Mouse (Mus musculus) retina, embryonic 14.5 days (tissue): ENCODE results near the gene Ccdc82.

ENCODE experiments used
- DNase-seq: peaks from one replicate; pipeline ENCODE4 v3.0.0-alpha.2; 2015; ENCODE audit warnings: low spot score

Ccdc82 gene

GRCm38 (mm10) chr9:13246815-13247638 lies at the start of gene Ccdc82:
TSS of gene Ccdc82 (plus strand) at chr9:13246955.
- DNase-seq, result peak; percentile 91

GRCm38 (mm10) chr9:13200079-13200478 lies 46.7 kb upstream of the Ccdc82 start:
- no peak for DNase-seq

GRCm38 (mm10) chr9:13203109-13203508 lies 43.6 kb upstream of the Ccdc82 start:
- no peak for DNase-seq

GRCm38 (mm10) chr9:13203681-13204080 lies 43.1 kb upstream of the Ccdc82 start:
- no peak for DNase-seq

GRCm38 (mm10) chr9:13206369-13206768 lies 40.4 kb upstream of the Ccdc82 start:
- DNase-seq, result no peak

- DNase-seq, result no peak
These were observed 20.9 kb upstream of the Ccdc82 start for GRCm38 (mm10) chr9:13225872-13226271.

- DNase-seq, result no peak
These were observed 16.2 kb upstream of the Ccdc82 start for GRCm38 (mm10) chr9:13230553-13230952.

- peak; percentile 83 for DNase-seq
These were observed 15.1 kb upstream of the Ccdc82 start for GRCm38 (mm10) chr9:13231545-13232216.

GRCm38 (mm10) chr9:13242321-13242720 lies 4.4 kb upstream of the Ccdc82 start:
- peak; percentile 67 for DNase-seq

GRCm38 (mm10) chr9:13245481-13245880 lies 1.3 kb upstream of the Ccdc82 start, which contains the start of gene Jrkl:
TSS of gene Jrkl (minus strand) at chr9:13245829.
- DNase-seq, result peak; percentile 49

- no peak for DNase-seq
These were observed 1.3 kb downstream of the Ccdc82 start for GRCm38 (mm10) chr9:13248104-13248503.

GRCm38 (mm10) chr9:13251251-13251650 lies 4.5 kb downstream of the Ccdc82 start:
- no peak for DNase-seq

- no peak for DNase-seq
These were observed 10.0 kb downstream of the Ccdc82 start for GRCm38 (mm10) chr9:13256726-13257125.

- no peak for DNase-seq
These were observed 11.4 kb downstream of the Ccdc82 start for GRCm38 (mm10) chr9:13258173-13258572.

GRCm38 (mm10) chr9:13260980-13261379 lies 14.2 kb downstream of the Ccdc82 start:
- no peak for DNase-seq

GRCm38 (mm10) chr9:13273219-13273618 lies 26.5 kb downstream of the Ccdc82 start:
- no peak for DNase-seq

GRCm38 (mm10) chr9:13287482-13287881 lies 40.7 kb downstream of the Ccdc82 start:
- DNase-seq, result no peak

GRCm38 (mm10) chr9:13296274-13297121 lies 49.7 kb downstream of the Ccdc82 start:
- peak; percentile 93 for DNase-seq

GRCm38 (mm10) chr9:13297122-13297667 lies 50.4 kb downstream of the Ccdc82 start:
- no peak for DNase-seq

GRCm38 (mm10) chr9:13297668-13298512 lies 51.1 kb downstream of the Ccdc82 start, which contains the start of gene Maml2:
TSS of gene Maml2 (plus strand) at chr9:13297957.
- DNase-seq, result peak; percentile 86

GRCm38 (mm10) chr9:13298513-13298878 lies 51.7 kb downstream of the Ccdc82 start:
- DNase-seq, result no peak
